Comparison of ENCODE assay signal across 8 mouse cellular contexts in genomic region chr4:44072873-44073441, GRCm38 (mm10). TPM values are rescaled to one million over a fixed set of nuclear protein-coding genes. Genes with fewer than 3 reads are reported as not detected.
DNase-seq lines count a peak whose midpoint lies in the region; ATAC-seq and TF ChIP-seq lines count a peak whose summit lies in the region.

No protein-coding gene starts in this region.

- H3K9me3 ChIP-seq in forebrain, embryonic 10.5 days: no peaks in the 10 kb centered on the region
- H3K9me3 ChIP-seq in liver, embryonic 11.5 days (ENCODE audit: control insufficient read depth, low read length): no peaks in the 10 kb centered on the region
- H3K9me3 ChIP-seq in stomach, embryonic 16.5 days (replicated peaks; ENCODE audit: control insufficient read depth, low read length): no peaks in the 10 kb centered on the region

- H3K36me3 ChIP-seq in testis, adult 2 months (ENCODE audit: control insufficient read depth, insufficient read depth, low read length): no peaks in the 10 kb centered on the region
- no peaks in the 10 kb centered on the region for H3K36me3 ChIP-seq in forebrain, embryonic 10.5 days (replicated peaks)
- no peaks in the 10 kb centered on the region for H3K36me3 ChIP-seq in liver, embryonic 11.5 days (ENCODE audit: control insufficient read depth, insufficient read depth, low read length)
- H3K36me3 ChIP-seq in stomach, embryonic 16.5 days (ENCODE audit: control insufficient read depth, insufficient read depth, low read length): no peaks in the 10 kb centered on the region

- no peak for DNase-seq in testis, postnatal 10 days (ENCODE audit: low spot score)
- no peak for DNase-seq in forebrain, embryonic 10.5 days (ENCODE audit: extremely low spot score, low spot score)
- no peak for DNase-seq in liver, embryonic 11.5 days (ENCODE audit: low spot score)
- no peak for DNase-seq in layer of hippocampus, adult 18-20 months (ENCODE audit: low spot score in 2 of 2)
- no peak for DNase-seq in frontal cortex, adult 2 months (ENCODE audit: extremely low spot score in 1 of 2, low spot score in 1 of 2)
- no peak for DNase-seq in retina, embryonic 14.5 days (ENCODE audit: low spot score)

- no peaks in the 10 kb centered on the region for H3K27me3 ChIP-seq in testis, adult 2 months (ENCODE audit: control insufficient read depth, insufficient read depth, low read length)
- H3K27me3 ChIP-seq in forebrain, embryonic 10.5 days (ENCODE audit: poor library complexity, severe bottlenecking): no peaks in the 10 kb centered on the region
- no peaks in the 10 kb centered on the region for H3K27me3 ChIP-seq in liver, embryonic 11.5 days (replicated peaks; ENCODE audit: control insufficient read depth, insufficient read depth, low read length)
- H3K27me3 ChIP-seq in stomach, embryonic 16.5 days (ENCODE audit: control insufficient read depth, insufficient read depth, low read length): no peaks in the 10 kb centered on the region

- H3K27ac ChIP-seq in testis, adult 2 months (ENCODE audit: control insufficient read depth, insufficient read depth, low read depth, low read length): peak overlapping the region; percentile 83
- H3K27ac ChIP-seq in forebrain, embryonic 10.5 days: peak overlapping the region; percentile 88
- peak overlapping the region; percentile 89 for H3K27ac ChIP-seq in liver, embryonic 11.5 days (ENCODE audit: low read depth, low read length)
- H3K27ac ChIP-seq in stomach, embryonic 16.5 days (ENCODE audit: low read length): peak overlapping the region; percentile 92

- H3K4me3 ChIP-seq in testis, adult 2 months (ENCODE audit: control insufficient read depth, low read depth, low read length): peak overlapping the region; percentile 97
- H3K4me3 ChIP-seq in forebrain, embryonic 10.5 days: peak overlapping the region; percentile 83
- peak overlapping the region; percentile 94 for H3K4me3 ChIP-seq in liver, embryonic 11.5 days (ENCODE audit: low read depth, low read length)
- H3K4me3 ChIP-seq in stomach, embryonic 16.5 days (replicated peaks; ENCODE audit: low read length): peak overlapping the region; percentile 87

- H3K4me2 ChIP-seq in liver, embryonic 11.5 days: peak overlapping the region; percentile 87
- H3K4me2 ChIP-seq in stomach, embryonic 16.5 days (ENCODE audit: low read depth, low read length): peak overlapping the region; percentile 86

- WGBS in forebrain, embryonic 10.5 days: 11% methylated on average over 9 of the region's 9 CpGs
- WGBS in liver, embryonic 11.5 days: 8% methylated on average over 9 of the region's 9 CpGs
- 9% methylated on average over 9 of the region's 9 CpGs for WGBS in stomach, embryonic 16.5 days

- TF ChIP-seq CTCF in testis, adult 2 months (IDR thresholded peaks at IDR 0.05; ENCODE audit: control insufficient read depth, insufficient read depth, insufficient replicate concordance, low read depth, low read length): no peak

- TF ChIP-seq POLR2A in testis, adult 2 months (IDR thresholded peaks at IDR 0.05; ENCODE audit: control insufficient read depth, low read depth, low read length): no peak

- H3K9ac ChIP-seq in liver, embryonic 11.5 days (ENCODE audit: low read depth, low read length): peak overlapping the region; percentile 92
- H3K9ac ChIP-seq in stomach, embryonic 16.5 days (ENCODE audit: low read length): peak overlapping the region; percentile 86

- peaks cover 3% of the 10 kb centered on the region; the same call in 1 of the 2 replicates for H3K4me1 ChIP-seq in testis, adult 2 months (ENCODE audit: control insufficient read depth, insufficient read depth, low read length)
- H3K4me1 ChIP-seq in forebrain, embryonic 10.5 days: peaks cover 32% of the 10 kb centered on the region
- peaks cover 28% of the 10 kb centered on the region for H3K4me1 ChIP-seq in liver, embryonic 11.5 days (replicated peaks; ENCODE audit: control insufficient read depth, insufficient read depth, low read length)
- peaks cover 16% of the 10 kb centered on the region for H3K4me1 ChIP-seq in stomach, embryonic 16.5 days (ENCODE audit: control insufficient read depth, insufficient read depth, low read length)

- peak; percentile 57 for ATAC-seq in liver, embryonic 11.5 days (replicated peaks; ENCODE audit: low FRiP score)
- peak; percentile 50; the same call in 1 of the 2 replicates for ATAC-seq in stomach, embryonic 16.5 days (ENCODE audit: insufficient read depth, low FRiP score)

RNA-seq across cellular contexts. Expression of gene Gne, which starts 11.0 kb away (rescaled TPM):
- 1.5 and 2.0 TPM in 2 replicates for polyA plus RNA-seq in testis, adult 2 months (2012; rRNA removed)
- polyA plus RNA-seq in forebrain, embryonic 10.5 days (2016; fragmentation: Nextera tagmentation; extraction: Ambion mirVana): 18.0 and 19.2 TPM in 2 replicates
- 46.3 and 51.9 TPM in 2 replicates for polyA plus RNA-seq in liver, embryonic 11.5 days (2014; fragmentation: Nextera tagmentation; extraction: Ambion mirVana)
- polyA plus RNA-seq in stomach, embryonic 16.5 days (2015; fragmentation: Nextera tagmentation; extraction: Ambion mirVana): 30.0 and 33.1 TPM in 2 replicates
- total RNA-seq in layer of hippocampus, adult 18-20 months (2021): 10 to 100 TPM; 49.7 to 53.1 TPM
- polyA plus RNA-seq in frontal cortex, adult 2 months (2012; rRNA removed): 18.7 and 20.6 TPM in 2 replicates
